Mouse (Mus musculus) kidney, embryonic 15.5 days (tissue): ENCODE results near the gene Ccdc86. TPM values are rescaled to one million over a fixed set of nuclear protein-coding genes. Genes with fewer than 3 reads are reported as not detected.

ENCODE experiments used
- ATAC-seq: fragments of 200-750 bp; cut with Nextera tagmentation; replicated peaks from 2 replicates; pipeline ENCODE4 v1.8.0; 2017; ENCODE audit warnings: moderate TSS enrichment; ENCODE audit not compliant: low FRiP score
- H3K27ac ChIP-seq: fragments of 300-500 bp; sonication (generic); 2 replicates; pipeline ENCODE4 v1.5.1; 2015; ENCODE audit warnings: mild to moderate bottlenecking, inconsistent platforms
- H3K27me3 ChIP-seq: fragments of 300-500 bp; sonication (generic); 2 replicates; pipeline ENCODE4 v1.6.1; 2015; ENCODE audit warnings: inconsistent platforms
- H3K36me3 ChIP-seq: fragments of 300-500 bp; sonication (generic); 2 replicates; pipeline ENCODE4 v1.6.1; 2015; ENCODE audit warnings: inconsistent platforms
- H3K4me1 ChIP-seq: fragments of 300-500 bp; sonication (generic); 2 replicates; pipeline ENCODE4 v1.6.1; 2015; ENCODE audit warnings: inconsistent platforms
- H3K4me2 ChIP-seq: fragments of 300-500 bp; sonication (generic); 2 replicates; pipeline ENCODE4 v1.6.1; 2015; ENCODE audit warnings: moderate library complexity, mild to moderate bottlenecking, inconsistent platforms
- H3K4me3 ChIP-seq: fragments of 300-500 bp; sonication (generic); replicated peaks from 2 replicates; pipeline ENCODE4 v1.5.1; 2015; ENCODE audit warnings: mild to moderate bottlenecking, inconsistent platforms
- H3K9ac ChIP-seq: fragments of 300-500 bp; sonication (generic); 2 replicates; pipeline ENCODE4 v1.6.1; 2015; ENCODE audit warnings: mild to moderate bottlenecking, inconsistent platforms
- H3K9me3 ChIP-seq: fragments of 300-500 bp; sonication (generic); replicated peaks from 2 replicates; pipeline ENCODE4 v1.6.1; 2016; ENCODE audit warnings: inconsistent platforms
- WGBS: fragments of 180-500 bp; shearing (Covaris S2); methylation state at CpG from one replicate; pipeline ENCODE4 v1.1.7; 2015; ENCODE audit warnings: mixed read lengths; 5-methylcytosine and 5-hydroxymethylcytosine counted together
- polyA plus RNA-seq: library from polyadenylated mRNA; unstranded; fragments of >200 nt; fragmentation: Nextera tagmentation; extraction: Ambion mirVana; gene quantifications from 2 replicates; pipeline ENCODE4 v1.2.1, GENCODE M21; 2015

The Ccdc86 gene
- polyA plus RNA-seq, 1 experiment from 2014 or later: 33.4 TPM

DNA sequence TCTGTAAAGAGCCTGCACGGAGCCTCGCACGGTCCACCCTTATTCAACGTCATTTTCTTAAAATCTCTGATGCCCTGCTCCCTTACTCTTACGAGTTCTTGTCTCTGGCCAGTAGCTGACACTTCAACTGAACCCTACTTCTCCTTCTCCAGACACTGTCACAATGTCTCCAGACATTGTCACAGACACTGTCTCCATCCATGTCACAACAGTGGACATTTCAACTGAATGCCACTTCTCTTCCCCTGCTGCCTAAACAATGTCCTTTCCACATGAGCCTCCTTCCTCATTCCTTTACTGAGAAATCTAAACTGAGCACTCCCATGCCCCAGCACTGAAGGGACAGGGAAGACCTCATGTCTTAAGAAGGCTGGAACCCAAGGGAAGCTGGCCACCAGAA, 1.8 kb downstream of the Ccdc86 start:
- peaks cover 28% of the 10 kb centered on the region for H3K4me1 ChIP-seq
- WGBS: 88% methylated on average over 5 of the region's 5 CpGs
- no peak for ATAC-seq
- H3K36me3 ChIP-seq: peaks cover 34% of the 10 kb centered on the region
- no peaks in the 10 kb centered on the region for H3K27me3 ChIP-seq
- peak overlapping the region; percentile 99 for H3K4me2 ChIP-seq
- no peak overlapping the region for H3K27ac ChIP-seq
- H3K9ac ChIP-seq: peak overlapping the region; percentile 87
- H3K4me3 ChIP-seq: peak overlapping the region; percentile 85
- no peaks in the 10 kb centered on the region for H3K9me3 ChIP-seq

DNA sequence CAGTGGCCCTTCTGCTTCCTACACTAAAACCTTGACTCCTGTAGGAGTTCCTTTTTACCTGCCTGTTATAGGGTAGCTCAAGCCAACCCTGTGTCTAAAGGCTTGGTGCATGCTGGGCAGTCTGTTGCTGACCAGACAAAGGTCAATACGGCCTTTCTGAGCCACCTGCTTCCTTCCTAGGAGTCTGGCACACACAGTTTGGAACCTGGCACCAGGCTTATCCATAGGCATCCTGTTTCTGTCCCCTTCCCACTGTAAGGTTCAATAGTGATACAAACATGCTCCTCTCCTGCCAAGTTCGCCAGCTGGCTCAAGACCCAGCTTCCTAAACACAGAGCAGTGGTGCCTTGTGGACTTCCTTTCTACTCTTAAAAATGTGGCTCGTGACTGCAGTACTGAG, 2.6 kb downstream of the Ccdc86 start:
- H3K9ac ChIP-seq: 0 out of 2 replicates have a peak overlapping the region, but pooled peaks have one; percentile 87
- ATAC-seq: no peak
- H3K4me1 ChIP-seq: peaks cover 21% of the 10 kb centered on the region
- 84% methylated on average over 3 of the region's 3 CpGs for WGBS
- H3K36me3 ChIP-seq: peaks cover 39% of the 10 kb centered on the region
- H3K27me3 ChIP-seq: no peaks in the 10 kb centered on the region
- peak overlapping the region; percentile 85 for H3K4me3 ChIP-seq
- no peak overlapping the region for H3K27ac ChIP-seq
- no peaks in the 10 kb centered on the region for H3K9me3 ChIP-seq
- peak overlapping the region; percentile 99 for H3K4me2 ChIP-seq

- Histone ChIP-seq H3K4me1 (peaks cover 35% of the 10 kb centered on the region), H3K9ac (no peak overlapping the region), H3K27me3 (no peaks in the 10 kb centered on the region), H3K4me2 (no peak overlapping the region), H3K27ac (no peak overlapping the region), H3K9me3 (no peaks in the 10 kb centered on the region), H3K36me3 (peaks cover 39% of the 10 kb centered on the region), H3K4me3 (no peak overlapping the region)
- ATAC-seq: no peak
- 85% methylated on average over 3 of the region's 3 CpGs for WGBS
These were observed 5.1 kb downstream of the Ccdc86 start for GRCm38 (mm10) chr19:10943955-10944354.

- ATAC-seq: peak; percentile 74
- Histone ChIP-seq H3K9ac (peak overlapping the region; percentile 46), H3K4me1 (peaks cover 13% of the 10 kb centered on the region), H3K27ac (no peak overlapping the region), H3K9me3 (no peaks in the 10 kb centered on the region), H3K4me2 (peak overlapping the region; percentile 87), H3K4me3 (peak overlapping the region; percentile 41), H3K27me3 (no peaks in the 10 kb centered on the region), H3K36me3 (peaks cover 38% of the 10 kb centered on the region)
- 2% methylated on average over 40 of the region's 40 CpGs for WGBS
These were observed 8.1 kb downstream of the Ccdc86 start for GRCm38 (mm10) chr19:10940801-10941457.

- H3K4me2 ChIP-seq: peak overlapping the region; percentile 87
- peak overlapping the region; percentile 41 for H3K4me3 ChIP-seq
- peaks cover 13% of the 10 kb centered on the region for H3K4me1 ChIP-seq
- WGBS: 18% methylated on average over 37 of the region's 37 CpGs
- no peaks in the 10 kb centered on the region for H3K9me3 ChIP-seq
- ATAC-seq: peak; percentile 90
- H3K27me3 ChIP-seq: no peaks in the 10 kb centered on the region
- H3K9ac ChIP-seq: peak overlapping the region; percentile 46
- no peak overlapping the region for H3K27ac ChIP-seq
- H3K36me3 ChIP-seq: peaks cover 35% of the 10 kb centered on the region
These were observed 8.8 kb downstream of the Ccdc86 start for GRCm38 (mm10) chr19:10940097-10940800.

- Histone ChIP-seq H3K36me3 (peaks cover 21% of the 10 kb centered on the region), H3K27me3 (no peaks in the 10 kb centered on the region), H3K4me3 (no peak overlapping the region), H3K4me2 (no peak overlapping the region), H3K27ac (no peak overlapping the region), H3K9me3 (no peaks in the 10 kb centered on the region), H3K9ac (no peak overlapping the region), H3K4me1 (peaks cover 13% of the 10 kb centered on the region)
- no peak for ATAC-seq
- 66% methylated on average over 3 of the region's 3 CpGs for WGBS
These were observed 10.3 kb downstream of the Ccdc86 start for GRCm38 (mm10) chr19:10938771-10939170.

DNA sequence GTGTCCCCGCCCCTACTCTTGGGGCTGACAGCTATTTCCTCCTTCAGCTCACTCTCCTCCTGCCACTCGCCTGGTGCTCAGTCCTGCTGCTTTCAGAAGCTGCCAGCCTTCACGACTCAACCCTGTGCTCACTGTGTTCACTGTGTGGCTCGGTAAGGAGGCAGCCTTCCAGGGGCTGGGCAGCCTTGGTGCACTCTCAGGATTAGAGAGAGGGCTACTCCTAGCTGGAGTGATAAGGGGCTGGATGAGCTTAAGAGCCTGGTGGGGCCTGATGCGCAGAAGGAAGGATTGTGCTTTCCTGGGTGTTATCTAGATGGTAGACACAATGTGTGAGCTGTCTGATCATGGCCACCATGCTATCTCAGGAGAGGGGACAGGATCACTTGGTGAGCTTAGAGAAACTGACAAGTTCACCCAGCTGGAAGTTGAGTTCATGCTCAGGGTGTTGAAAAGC, 11.9 kb downstream of the Ccdc86 start, which contains the start of gene Ptgdr2:
TSS of gene Ptgdr2 (plus strand) at position 51 of the 454 bp plus-strand sequence.
- Histone ChIP-seq H3K4me3 (no peak within 1 kb of the TSS), H3K27ac (no peak within 1 kb of the TSS), H3K9me3 (no peaks in the 10 kb centered on the region), H3K4me2 (no peak within 1 kb of the TSS), H3K36me3 (peaks cover 4% of the 10 kb centered on the region), H3K4me1 (peaks cover 13% of the 10 kb centered on the region), H3K9ac (no peak within 1 kb of the TSS), H3K27me3 (no peaks in the 10 kb centered on the region)
- no peak for ATAC-seq
- WGBS: 47% methylated on average over 5 of the region's 5 CpGs

DNA sequence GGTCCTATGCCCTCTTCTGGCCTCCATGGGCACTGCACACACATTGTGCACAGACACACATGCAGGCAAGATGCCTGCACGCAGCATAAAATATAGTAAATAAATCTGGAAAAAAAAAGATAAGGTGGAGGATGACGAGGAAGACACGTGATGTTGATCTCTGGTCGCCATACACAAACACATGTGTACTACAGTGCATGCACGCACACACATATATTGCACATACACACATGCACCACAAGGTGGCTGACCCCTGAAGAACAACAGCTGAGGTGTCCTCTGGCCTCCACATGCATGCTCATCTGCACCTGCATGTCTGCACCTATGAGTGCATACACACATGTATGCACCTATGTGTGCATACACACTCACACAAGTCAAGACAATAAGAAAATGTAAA, 13.0 kb downstream of the Ccdc86 start:
- Histone ChIP-seq H3K4me2 (no peak overlapping the region), H3K27me3 (no peaks in the 10 kb centered on the region), H3K4me3 (no peak overlapping the region), H3K4me1 (peaks cover 11% of the 10 kb centered on the region), H3K27ac (no peak overlapping the region), H3K9ac (no peak overlapping the region), H3K36me3 (no peaks in the 10 kb centered on the region), H3K9me3 (no peaks in the 10 kb centered on the region)
- no peak for ATAC-seq
- WGBS: 86% methylated on average over 5 of the region's 5 CpGs

GRCm38 (mm10) chr19:10935029-10935428, 14.0 kb downstream of the Ccdc86 start:
- Histone ChIP-seq H3K9ac (no peak overlapping the region), H3K27ac (no peak overlapping the region), H3K4me3 (no peak overlapping the region), H3K36me3 (no peaks in the 10 kb centered on the region), H3K9me3 (no peaks in the 10 kb centered on the region), H3K4me1 (peaks cover under 1% of the 10 kb centered on the region; the same call in 1 of the 2 replicates), H3K4me2 (no peak overlapping the region), H3K27me3 (no peaks in the 10 kb centered on the region)
- WGBS: 62% methylated on average over 5 of the region's 5 CpGs
- ATAC-seq: no peak

- 78% methylated on average over 2 of the region's 2 CpGs for WGBS
These were observed 18.4 kb downstream of the Ccdc86 start for GRCm38 (mm10) chr19:10930641-10931040.

DNA sequence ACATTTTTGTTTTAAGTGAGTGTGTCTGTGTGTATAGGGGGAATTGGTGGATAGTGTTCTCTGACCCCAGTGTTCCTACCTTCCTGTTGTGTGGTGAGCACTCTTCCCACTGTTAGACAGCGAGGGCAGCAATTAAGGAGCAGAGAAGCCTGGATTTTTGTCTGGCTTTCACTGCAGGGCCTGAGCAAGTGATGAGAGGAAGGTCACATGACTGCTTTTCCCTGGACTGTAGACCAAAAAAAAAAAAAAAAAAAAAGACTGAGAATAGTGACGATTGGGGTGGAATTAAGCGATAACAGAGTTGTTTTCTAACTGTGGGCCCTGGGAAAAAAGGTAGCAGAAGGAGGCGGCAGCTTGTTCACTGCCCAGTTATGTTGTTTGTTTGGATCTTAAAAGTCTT, 22.4 kb downstream of the Ccdc86 start:
- ATAC-seq: peak; percentile 48; the same call in 1 of the 2 replicates
- Histone ChIP-seq H3K4me2 (peak overlapping the region; percentile 28), H3K9ac (no peak overlapping the region), H3K27me3 (no peaks in the 10 kb centered on the region), H3K4me3 (no peak overlapping the region), H3K4me1 (peaks cover 22% of the 10 kb centered on the region), H3K27ac (peak overlapping the region; percentile 81), H3K9me3 (no peaks in the 10 kb centered on the region), H3K36me3 (no peaks in the 10 kb centered on the region)
- 37% methylated on average over 4 of the region's 4 CpGs for WGBS

More at GRCm38 (mm10) chr19:10930641-10931040, 18.4 kb downstream of the Ccdc86 start:
- H3K9ac ChIP-seq: no peak overlapping the region
- peaks cover 17% of the 10 kb centered on the region for H3K4me1 ChIP-seq
- H3K4me2 ChIP-seq: no peak overlapping the region
- no peaks in the 10 kb centered on the region for H3K27me3 ChIP-seq
- H3K36me3 ChIP-seq: no peaks in the 10 kb centered on the region
- no peak for ATAC-seq
- no peak overlapping the region for H3K4me3 ChIP-seq
- no peak overlapping the region for H3K27ac ChIP-seq
- no peaks in the 10 kb centered on the region for H3K9me3 ChIP-seq

GRCm38 (mm10) chr19:10926123-10926621, 22.9 kb downstream of the Ccdc86 start:
- H3K27ac ChIP-seq: peak overlapping the region; percentile 81
- H3K27me3 ChIP-seq: no peaks in the 10 kb centered on the region
- WGBS: 27% methylated on average over 6 of the region's 6 CpGs

More at GRCm38 (mm10) chr19:10926123-10926621, 22.9 kb downstream of the Ccdc86 start:
- peaks cover 22% of the 10 kb centered on the region for H3K4me1 ChIP-seq
- no peak overlapping the region for H3K9ac ChIP-seq
- ATAC-seq: peak; percentile 55
- H3K4me3 ChIP-seq: no peak overlapping the region
- H3K4me2 ChIP-seq: peak overlapping the region; percentile 28
- H3K9me3 ChIP-seq: no peaks in the 10 kb centered on the region
- no peaks in the 10 kb centered on the region for H3K36me3 ChIP-seq
